Mouse (Mus musculus): ENCODE results near the gene Atp6v0a1.
"Not testable (repeated sequence)": the region's sequence is repeated elsewhere in the genome, so short reads cannot be mapped to it uniquely, and the experiment has no call there.

The Atp6v0a1 gene

GRCm38 (mm10) chr11:100982087-100982486 lies 27.2 kb upstream of the Atp6v0a1 start:
- no peak for DNase-seq

GRCm38 (mm10) chr11:100983125-100983777 lies 26.0 kb upstream of the Atp6v0a1 start:
- DNase-seq = peak; percentile 84

GRCm38 (mm10) chr11:100983778-100984131 lies 25.5 kb upstream of the Atp6v0a1 start:
- DNase-seq = no peak

DNA sequence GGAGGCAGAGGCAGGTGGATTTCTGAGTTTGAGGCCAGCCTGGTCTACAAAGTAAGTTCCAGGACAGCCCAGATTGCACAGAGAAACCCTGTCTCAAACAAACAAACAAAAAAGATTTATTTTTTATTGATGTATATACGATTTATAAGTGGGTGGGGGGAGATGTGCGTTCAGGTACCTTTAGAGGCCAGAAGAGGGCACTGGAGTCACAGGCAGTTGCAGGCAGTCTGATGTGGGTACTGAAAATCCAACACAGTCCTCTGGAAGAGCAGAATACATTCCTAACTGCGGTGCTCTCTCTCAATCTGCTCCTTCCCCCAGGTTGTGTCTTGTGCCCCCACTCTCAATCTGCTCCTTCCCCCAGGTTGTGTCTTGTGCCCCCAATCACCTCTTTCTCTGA lies 23.6 kb upstream of the Atp6v0a1 start:
- no peak for DNase-seq

DNA sequence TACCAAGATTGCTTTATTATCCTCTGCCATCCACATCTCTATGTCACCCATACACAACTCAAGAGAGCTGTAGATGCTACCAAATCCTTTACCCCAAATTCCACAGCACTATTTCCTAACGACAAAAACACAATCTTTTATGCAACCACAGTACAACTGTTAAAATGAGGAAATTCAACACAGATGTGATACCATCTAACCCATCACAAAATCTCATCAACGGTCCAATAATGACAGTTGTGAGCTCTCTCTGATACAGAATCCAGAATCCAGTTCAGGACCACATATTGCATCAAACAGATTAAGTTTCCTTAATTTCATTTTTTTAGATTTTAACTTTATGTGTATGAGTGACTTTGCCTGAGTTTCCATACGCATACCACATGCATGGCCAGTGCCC lies 20.6 kb upstream of the Atp6v0a1 start:
- DNase-seq = no peak

DNA sequence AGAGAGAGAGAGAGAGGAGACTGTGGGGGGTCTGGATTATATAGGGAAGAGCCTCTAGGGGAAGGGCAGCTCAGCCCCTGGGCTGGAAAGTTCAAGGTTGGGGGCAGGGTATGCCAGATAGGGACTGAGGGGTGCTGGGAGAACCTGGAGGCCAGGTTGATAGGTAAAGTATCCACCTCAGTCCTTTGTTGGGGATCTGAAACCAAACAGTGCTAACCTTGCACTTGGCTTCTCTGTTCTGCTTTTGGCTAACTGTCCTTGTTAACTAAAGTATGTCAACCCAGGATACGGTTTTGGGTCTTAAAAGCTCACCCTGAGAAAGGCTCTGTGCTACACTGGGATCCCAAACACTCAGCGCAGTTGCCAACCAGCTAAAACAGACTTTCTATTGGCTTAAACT lies 19.6 kb upstream of the Atp6v0a1 start:
- DNase-seq = no peak

GRCm38 (mm10) chr11:100991027-100991534 lies 18.2 kb upstream of the Atp6v0a1 start:
- no peak for DNase-seq

DNA sequence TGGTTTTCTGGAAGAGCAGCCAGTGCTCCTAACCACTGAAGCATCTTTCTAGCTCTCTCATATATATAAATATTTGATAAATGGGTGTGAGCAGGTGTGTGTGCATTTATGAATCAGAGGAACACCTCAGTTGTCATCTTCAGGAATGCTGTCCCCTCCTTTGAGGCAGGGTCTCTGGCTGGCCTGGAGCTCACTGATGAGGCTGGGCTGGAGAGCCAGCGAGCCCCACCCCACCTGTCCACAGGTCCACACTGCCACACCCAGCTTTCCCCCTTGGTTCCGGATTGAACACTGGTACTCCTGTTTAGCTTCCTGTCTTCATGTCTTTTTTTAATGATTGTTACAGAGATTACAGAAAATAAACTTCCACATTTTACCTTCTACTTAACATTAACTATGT lies 15.8 kb upstream of the Atp6v0a1 start:
- no peak for DNase-seq

GRCm38 (mm10) chr11:100994233-100994632 lies 15.0 kb upstream of the Atp6v0a1 start:
- DNase-seq = no peak

DNA sequence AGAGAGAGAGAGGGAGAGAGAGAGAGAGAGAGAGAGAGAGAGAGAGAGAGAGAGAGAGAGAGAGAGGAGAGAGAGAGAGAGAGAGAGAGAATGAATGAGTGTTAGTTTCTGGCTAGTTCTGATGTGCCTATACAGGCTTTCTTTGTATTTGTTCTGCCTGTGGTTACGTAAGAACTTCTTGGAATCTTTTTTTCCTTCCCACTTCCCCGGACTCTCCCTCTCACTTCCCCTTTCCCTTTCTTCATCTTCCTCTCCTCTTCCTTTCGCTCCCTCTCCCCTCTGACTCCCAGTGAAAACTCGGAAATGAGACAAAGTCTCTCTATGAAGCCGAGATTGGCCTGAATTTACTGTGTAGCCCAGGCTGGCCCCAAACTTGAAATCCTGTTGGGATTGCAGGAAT lies 14.6 kb upstream of the Atp6v0a1 start:
- no peak for DNase-seq

GRCm38 (mm10) chr11:100996501-100996900 lies 12.8 kb upstream of the Atp6v0a1 start:
- DNase-seq = no peak

DNA sequence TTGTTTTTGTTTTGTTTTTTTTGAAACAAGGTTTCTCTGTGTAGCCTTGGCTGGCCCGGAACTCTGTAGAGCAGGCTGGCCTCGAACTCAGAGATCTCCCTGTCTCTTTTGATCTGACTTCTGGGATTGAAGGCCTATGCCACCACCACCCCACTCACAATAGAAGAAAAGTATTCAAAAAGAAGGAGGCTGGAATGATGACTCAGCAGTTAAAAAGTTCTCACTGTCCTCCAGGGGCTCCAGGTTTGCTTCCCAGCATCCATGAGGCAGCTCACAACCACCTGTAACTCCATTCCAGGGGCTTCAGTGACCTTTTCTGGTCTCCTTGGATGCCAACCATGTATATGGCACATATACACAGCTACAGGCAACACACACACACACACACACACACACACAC lies 10.4 kb upstream of the Atp6v0a1 start:
- no peak for DNase-seq

- DNase-seq = no peak
Measured at GRCm38 (mm10) chr11:100999254-100999653, 10.0 kb upstream of the Atp6v0a1 start.

DNA sequence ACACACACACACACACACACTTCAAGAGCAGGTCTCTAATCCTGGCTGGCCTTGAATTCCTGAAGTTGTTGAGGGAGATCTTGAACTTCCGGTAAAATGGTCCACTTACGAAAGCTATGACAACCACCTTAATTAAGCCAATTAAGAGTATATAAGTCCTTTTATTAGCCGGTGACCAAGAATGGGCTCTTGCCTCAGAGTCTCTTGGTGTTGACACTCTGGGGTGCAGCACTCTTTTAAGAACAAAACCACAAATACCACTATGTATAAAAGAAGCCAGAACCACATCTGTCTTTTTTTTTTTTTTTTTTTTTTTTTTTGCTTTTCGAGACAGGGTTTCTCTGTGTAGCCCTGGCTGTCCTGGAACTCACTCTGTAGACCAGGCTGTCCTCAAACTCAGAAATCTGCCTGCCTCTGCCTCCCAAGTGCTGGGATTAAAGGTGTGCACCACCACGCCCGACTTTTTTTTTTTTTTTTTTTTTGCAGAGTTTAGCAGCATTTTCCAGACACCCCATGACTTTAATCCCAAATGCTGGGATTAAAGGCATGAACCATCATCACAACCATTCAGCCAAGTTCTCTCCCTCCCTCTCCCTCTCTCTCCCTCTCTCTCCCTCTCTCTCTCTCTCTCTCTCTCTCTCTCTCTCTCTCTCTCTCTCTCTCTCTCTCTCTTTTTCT lies 7.2 kb upstream of the Atp6v0a1 start:
- not testable (repeated sequence) for DNase-seq

DNA sequence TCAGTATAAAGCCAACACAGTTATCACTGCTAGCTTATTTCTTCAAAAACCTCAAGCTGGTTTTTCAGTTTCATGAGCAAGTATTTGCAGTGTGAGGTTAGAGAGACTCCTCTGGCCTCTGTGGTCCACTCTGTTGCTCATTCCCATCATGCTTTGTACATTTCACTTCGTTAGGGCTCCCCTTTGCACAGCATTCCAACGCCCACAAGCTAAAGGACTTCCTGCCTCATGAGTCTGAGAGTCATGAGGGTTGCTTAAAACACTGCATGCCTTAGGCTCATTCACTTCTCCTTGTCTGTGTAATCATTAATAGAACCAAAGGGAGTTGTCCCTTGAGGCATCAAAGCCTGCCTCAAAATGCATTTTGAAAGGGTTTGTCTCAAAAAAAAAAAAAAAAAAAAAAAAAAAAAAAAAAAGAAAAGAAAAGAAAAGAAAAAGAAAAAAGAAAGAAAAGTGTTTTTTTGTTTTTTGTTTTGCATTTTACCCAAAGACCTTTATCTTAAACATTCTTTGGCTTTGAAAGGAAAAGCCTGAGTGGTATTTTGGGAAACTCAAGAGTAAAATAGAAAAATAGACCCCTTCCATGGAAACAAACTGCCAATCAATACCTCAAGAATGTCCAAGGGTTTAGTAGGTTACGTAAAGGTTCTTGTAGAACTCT lies 6.1 kb upstream of the Atp6v0a1 start:
- DNase-seq = no peak

DNA sequence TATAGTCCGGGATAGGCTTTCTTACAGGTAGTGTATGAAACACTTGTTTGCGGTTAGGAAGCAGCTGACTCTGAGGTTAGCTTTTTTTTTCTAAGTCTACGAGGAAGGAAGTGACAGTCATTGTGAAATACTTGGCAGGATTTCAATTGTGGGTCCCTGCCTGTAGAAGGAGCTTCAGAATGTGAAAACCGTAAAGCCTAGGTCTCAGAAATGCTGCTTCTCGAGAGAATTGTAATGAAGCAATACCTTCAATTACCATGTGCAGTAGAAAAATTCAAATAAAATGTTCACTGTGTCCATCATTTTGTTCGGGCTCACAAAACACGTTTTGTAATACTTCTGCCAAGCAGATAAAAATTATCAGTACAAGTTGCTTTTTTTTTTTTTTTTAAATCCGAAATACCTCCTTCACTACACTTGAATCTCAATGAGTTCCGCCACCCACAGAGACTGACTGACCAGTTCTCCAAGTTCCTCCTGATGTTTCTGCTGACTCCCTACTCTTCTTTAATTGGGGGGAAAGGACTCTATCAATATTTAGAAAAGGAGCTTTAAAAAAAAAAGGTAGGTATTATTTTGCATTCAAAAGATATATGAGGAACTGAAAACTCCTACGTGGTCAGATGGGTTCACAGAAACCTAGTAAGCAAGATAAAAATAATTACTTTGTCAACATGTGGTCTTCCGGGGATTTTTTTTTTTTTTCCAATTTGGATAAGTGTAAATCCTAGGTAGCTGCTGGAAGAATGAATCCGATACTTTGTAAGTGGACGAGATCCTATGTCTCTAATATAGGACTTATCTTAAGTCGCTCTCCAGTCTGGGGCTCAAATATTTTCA lies 826 bp upstream of the Atp6v0a1 start:
- DNase-seq = no peak

GRCm38 (mm10) chr11:101009888-101010784 lies 884 bp downstream of the Atp6v0a1 start:
- DNase-seq = peak; percentile 29

DNA sequence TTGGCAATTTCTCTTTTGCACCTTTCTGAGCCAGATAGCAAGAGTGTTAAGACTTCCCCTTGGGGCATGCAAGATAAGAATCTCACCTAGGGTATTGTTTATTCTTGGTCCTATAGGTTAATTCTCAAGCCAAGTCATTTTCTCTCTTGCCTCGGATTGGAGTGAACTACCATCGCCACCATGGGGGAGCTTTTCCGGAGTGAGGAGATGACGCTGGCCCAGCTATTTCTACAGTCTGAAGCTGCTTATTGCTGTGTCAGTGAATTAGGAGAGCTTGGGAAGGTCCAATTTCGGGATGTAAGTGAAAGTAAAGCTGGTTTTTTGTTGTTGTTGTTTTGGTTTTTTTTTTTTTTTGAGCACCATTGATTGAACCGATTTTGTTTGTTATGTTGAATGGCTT lies 2.4 kb downstream of the Atp6v0a1 start:
- DNase-seq = no peak

- DNase-seq = no peak
Measured at GRCm38 (mm10) chr11:101023371-101023770, 14.1 kb downstream of the Atp6v0a1 start.

DNA sequence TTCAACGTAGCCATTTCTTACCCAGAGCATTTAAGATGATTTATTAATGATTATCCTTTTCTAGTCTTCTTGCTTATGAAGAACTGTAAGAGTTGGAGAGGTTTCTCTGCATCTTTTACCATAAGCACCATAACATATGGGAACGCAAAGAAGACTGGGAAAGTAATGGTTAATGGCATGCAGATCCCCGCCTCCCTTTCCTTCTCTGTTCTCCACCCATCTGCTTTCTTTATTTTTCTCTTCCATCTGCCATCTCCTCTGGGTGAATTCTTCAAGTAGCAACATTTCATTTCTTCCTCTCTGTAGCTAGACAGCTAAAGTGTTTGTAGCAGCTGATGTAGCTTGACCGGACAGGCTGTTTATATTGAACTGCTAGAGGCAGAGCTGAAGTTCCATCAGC lies 14.7 kb downstream of the Atp6v0a1 start:
- no peak for DNase-seq

GRCm38 (mm10) chr11:101027121-101027520 lies 17.9 kb downstream of the Atp6v0a1 start:
- DNase-seq = peak; percentile 19

- no peak for DNase-seq
Measured at GRCm38 (mm10) chr11:101029320-101029719, 20.1 kb downstream of the Atp6v0a1 start.

Measured in kidney, adult 18-20 months (tissue).